Mouse (Mus musculus) lung, postnatal 4 days (tissue): ENCODE results near the gene Xlr3a.
"Not testable (repeated sequence)": the region's sequence is repeated elsewhere in the genome, so short reads cannot be mapped to it uniquely, and the experiment has no call there.

ENCODE experiments used
- DNase-seq, 2 experiments: peaks; one replicate each; pipeline ENCODE4 v3.0.0; 2021

Gene Xlr3a

DNA sequence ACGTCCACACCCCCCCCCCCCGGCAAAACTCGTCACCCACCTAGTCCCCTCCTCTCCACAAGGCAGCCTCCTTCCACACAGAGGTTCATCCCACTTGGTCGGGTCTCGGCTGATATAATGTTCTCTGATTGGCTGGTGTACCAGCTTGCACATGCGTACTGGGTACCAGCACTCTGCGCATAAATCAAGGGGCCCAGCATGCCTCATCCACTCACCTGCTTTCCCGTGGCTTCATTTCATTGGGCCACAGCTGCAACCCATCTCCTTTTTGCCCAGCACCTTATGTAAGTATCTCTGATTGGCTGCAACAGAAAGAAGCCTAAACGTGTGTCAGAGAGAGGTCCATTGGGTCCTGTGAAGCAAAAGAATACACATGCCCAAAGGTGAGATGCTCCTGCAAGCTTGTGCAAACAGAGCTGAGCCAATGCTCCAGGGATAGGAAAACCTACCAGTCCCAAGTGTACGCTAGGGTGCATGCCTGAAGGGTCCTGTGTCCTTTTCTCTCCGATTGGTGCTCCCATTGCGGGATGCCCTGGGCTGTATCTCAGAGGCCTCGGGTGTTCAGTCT lies at the start of gene Xlr3a:
Xlr3a (minus strand) TSS at position 155 of the 568 bp plus-strand sequence.
- DNase-seq = peak in 1 of 2 experiments; percentile 23

DNA sequence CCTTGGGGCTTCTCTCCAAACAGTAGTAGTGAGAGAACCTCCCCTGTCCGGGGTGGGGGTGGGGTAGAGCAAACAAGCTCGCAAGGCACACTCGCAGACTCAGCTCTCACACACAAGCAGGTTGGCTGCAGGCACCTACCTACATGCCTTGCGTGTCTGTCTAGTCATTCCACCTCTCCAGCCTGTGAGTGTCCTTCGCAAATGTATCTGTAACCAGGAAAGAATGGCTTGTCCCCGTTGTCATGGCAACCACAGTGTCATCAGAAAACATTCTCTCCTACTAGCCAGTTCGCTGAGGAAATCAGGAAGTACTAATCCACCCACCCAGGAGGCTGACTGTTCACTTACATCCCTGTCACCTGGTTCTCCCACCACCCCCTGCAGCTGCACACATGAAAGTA lies 46.3 kb upstream of the Xlr3a start:
- DNase-seq = not testable (repeated sequence)

DNA sequence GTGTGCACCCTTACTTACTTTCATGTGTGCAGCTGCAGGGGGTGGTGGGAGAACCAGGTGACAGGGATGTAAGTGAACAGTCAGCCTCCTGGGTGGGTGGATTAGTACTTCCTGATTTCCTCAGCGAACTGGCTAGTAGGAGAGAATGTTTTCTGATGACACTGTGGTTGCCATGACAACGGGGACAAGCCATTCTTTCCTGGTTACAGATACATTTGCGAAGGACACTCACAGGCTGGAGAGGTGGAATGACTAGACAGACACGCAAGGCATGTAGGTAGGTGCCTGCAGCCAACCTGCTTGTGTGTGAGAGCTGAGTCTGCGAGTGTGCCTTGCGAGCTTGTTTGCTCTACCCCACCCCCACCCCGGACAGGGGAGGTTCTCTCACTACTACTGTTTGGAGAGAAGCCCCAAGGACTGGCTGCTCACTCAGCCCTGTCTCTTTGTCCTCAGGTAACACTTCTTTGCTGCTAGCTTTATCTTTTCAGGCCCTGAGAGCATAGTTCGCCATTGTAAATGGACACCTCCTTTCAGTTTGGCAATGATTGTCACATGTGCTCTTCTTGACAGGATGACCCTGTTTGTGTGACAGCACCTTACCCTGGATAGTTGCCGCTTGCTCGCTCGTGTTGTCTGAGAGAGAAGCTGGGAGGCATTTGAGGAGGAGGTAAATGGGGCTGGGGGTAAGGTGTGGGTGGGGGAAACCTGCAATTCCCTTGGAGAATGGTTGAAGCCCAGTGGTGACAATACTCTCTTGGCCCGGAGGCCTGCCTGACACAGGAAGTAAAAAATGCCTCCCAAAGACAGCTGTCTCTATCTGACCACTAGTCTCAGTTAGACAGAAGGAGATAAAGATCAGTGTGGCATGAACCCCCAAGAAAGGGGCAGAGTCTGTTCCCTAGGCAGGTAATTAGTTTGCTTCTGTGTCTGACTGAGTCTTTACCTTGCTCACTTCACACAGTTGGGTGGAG lies 26.2 kb upstream of the Xlr3a start:
- DNase-seq = not testable (repeated sequence)

DNA sequence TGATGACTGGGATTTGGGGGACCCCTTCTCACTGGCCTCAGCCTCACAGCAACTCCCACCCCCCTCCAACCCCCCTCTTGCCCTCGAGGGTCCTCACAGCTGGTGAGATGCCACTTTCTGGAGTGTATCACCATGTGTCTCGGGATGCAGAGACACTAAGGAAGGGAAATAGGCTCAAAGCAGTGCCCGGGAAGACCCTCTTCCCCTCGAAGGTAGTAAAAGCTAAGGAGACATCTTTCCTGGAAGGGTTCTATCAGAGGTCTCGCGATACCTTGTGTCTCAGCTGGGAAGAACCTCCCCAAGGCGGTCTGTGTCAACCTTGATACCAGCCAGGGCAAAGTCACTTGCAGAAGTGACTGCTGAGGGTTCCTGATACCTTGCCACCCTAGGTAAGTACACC lies 19.9 kb upstream of the Xlr3a start, which contains the start of gene Gm14685:
Gm14685 (plus strand) TSS at position 301 of the 400 bp plus-strand sequence.
- not testable (repeated sequence) for DNase-seq

DNA sequence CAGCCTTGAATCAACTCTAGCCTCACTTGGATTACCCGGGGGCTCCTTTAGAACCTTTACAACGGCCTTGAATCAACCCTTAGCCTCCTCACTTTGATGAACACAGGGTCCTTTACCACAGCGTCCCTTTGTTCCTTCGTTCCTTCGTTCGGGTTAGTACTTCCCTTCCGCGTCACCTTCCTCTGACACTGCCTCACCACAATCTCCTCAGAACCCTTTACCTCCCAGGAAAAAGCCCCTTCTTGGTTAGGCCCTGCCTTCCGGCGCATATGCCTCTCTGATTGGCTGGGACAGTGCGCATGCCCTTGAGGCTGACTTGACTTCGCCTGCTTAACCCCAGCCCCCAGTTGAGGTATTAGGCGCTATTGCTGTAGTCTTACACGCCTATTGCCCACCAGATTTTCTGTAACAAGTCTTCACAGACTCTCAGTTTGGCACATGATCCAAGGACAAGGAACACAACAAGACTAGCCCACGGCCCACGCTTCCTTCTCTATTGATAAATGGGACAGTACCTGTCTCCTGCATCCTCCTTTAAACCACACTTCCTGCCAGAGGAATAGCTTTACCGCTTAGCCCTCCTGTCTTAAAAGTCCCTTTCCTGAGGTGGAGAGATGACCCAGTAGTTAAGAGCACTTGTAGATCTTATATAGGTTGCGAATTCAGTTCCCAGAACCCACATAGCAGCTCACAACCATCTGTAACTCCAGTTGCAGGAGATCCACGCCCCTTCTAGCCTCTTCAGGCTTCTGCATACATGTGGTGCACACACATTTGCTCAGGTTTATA lies 14.4 kb downstream of the Xlr3a start, which contains the start of gene Xlr4a:
Xlr4a (minus strand) TSS at position 212 of the 789 bp plus-strand sequence.
- DNase-seq = not testable (repeated sequence)

DNA sequence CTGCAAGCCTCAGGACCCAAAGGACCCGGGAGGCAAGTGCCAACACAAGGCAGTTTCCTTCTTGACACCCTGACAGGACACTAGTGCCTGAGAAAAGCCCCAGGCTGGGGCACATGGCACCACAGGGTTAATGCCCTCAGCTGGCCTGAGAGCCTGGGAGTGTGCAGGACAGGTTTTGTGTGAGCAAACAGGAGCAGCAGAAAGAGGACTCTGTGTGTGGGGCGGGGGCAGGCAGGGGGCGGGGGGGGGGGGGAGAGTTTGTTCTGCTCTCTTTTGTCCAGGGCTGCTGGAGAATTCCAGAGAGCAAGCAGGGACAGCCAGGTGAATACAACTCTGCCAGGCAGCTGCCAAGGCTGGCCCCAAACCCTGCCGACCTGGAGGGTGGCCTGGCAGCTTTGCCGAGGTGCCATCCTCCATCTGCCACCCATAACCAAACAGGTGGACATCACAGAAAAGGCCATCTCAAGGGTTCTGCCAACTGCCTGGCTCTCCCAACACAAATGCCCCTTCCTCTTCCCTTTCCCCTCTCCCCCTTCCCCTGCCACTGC lies 30.1 kb downstream of the Xlr3a start:
- not testable (repeated sequence) for DNase-seq

GRCm38 (mm10) chrX:73064415-73064793 lies 32.5 kb downstream of the Xlr3a start, which contains the start of gene Pnma3:
Pnma3 (plus strand) TSS chrX:73064787.
- no peak for DNase-seq

DNA sequence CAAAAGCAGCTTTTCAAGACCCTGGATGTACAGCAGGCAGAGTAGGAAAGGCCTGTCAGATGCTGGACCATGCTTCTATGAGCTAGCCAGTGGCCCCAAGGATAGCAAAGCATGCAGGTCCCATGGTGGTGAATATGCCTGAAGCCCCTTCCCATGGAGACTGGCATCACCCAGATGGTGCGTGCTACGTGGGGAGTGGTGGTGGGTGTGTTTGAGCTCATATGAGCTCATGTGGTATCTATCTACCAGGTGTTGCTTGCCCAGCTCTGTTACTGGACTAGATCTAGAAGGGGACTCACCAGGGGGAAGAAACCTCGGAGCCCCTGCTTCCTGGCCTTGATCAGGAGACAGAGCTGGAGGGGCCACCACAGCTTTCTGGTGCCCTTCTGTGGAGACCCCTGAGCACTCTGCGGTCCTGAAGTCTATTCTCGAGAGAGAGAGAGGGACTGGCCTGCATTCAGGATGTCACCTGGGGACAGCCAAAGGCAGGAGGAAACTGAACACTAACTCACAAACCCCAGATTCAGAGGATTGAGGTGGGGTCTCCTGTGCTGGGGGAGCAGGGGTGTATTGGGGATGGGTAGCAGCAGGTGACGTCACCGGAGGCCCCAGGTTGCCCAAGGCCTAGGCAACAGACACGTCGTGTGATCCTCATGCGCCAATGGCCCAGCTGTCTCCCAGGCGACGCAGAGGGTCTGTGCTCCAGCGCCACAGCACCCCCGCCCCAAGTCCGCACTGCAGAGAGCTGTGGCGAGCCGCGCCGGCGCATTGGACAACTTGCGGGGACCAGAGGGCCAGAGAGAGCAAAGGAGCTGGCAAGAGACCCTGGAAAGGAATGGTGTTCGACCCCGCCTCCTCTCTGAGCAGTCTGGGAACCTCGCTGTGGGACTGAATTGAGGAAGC lies 33.1 kb downstream of the Xlr3a start:
- DNase-seq = peak in 1 of 2 experiments; percentile 23

DNA sequence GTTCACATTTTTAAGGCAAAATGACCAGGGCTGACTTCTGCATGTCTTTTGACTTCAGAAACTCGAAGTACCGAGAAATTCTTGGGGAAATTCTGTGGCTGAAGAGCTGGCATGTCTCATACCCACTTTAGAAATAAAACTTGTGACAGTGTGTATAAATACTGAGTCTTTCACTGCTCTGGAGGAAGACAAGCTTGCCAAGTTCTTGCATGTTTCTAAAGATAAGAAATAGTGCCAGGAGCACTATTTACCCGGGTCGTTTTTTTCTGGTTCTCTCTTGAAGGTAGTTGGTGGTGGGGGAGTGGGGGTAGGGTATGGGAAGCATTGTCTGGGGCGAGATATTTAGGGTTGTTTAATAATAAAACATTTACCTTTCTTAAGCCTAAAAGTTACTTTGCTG lies 34.6 kb downstream of the Xlr3a start:
- no peak for DNase-seq

DNA sequence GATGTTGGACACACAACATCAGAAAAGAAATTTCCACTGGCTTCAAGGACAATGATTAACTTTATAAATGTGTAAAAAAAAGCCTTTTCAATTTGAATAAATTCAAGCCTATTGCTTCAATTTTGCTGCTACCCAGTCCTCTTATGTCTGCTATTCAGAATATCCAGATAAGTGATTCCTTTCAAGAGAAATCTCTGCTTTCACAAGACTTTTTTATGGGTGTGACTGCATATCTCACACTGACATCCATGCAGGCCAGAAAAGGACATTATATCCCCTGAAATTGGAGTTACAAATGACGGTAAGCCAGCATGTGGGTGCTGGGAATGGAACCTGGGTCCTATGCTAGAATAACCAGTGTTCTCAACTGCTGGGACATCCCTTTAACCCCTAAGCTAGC lies 35.4 kb downstream of the Xlr3a start:
- no peak for DNase-seq

- peak; percentile 92 to 94 for DNase-seq
These were observed 42.9 kb downstream of the Xlr3a start for GRCm38 (mm10) chrX:73053860-73054563.

DNA sequence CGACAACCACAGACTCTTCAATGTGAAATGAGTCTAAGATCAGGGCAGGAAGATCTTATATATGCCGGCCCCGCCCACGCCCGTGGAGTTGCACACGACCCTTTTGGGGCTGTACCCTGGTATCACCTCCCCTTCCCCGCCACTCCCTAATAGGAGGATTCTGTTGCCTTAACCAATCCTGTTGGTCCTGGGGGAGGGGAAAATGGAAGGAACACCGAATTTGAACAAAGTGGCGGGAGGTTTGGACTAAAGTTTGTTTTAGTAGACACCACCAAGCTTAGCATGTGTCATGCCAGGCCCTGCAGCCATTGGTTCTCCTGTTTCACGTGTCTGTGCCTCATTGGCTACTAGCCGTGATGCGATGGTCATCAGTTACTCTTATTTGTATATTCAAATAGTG lies 57.2 kb downstream of the Xlr3a start:
- DNase-seq = no peak

DNA sequence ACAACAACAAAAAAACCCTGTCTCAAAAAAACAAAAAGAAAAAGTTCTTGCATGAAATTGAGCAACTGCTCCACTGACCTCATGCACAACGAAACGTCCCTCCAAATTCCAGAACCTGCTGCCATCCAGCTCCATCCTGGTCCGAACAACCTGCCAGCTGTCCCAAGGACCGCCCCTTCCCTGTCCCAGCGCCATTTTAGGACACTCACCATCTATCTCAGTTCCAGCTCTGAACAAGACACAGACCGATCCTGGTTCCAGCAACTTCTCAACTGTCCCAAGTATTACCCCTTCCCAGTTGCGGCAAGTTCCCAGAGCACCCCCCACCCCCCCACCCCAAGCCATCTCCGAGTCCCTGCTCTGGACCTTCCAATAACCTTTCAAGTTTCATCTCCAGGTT lies 58.1 kb downstream of the Xlr3a start:
- no peak for DNase-seq

GRCm38 (mm10) chrX:73037003-73037402 lies 59.9 kb downstream of the Xlr3a start, which contains the start of gene Pnma5:
Pnma5 (minus strand) TSS chrX:73037103.
- no peak for DNase-seq
